Comparison of ENCODE assay signal across 16 mouse cellular contexts in the genomic region with DNA sequence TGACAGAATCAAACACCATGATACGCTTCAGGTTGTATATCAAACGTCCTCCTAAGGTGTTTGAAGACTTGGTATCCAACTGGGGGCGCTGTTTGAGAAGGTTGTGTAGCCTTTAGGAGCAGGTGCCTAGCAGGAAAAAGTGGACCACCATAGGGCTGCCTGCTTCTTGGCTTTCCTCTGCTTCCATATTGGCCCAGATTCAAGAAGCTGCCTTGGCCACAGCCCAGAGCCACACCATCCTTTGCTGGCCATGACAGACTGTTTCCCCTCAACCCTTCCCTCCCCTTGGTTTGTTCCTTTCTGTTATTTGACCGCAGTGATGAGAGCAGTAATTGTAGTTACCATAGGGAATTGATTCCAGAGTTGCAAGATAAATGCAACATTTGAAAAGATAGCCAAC. TPM values are rescaled to one million over a fixed set of nuclear protein-coding genes. Genes with fewer than 3 reads are reported as not detected.
DNase-seq lines count a peak whose midpoint lies in the region; ATAC-seq and TF ChIP-seq lines count a peak whose summit lies in the region.
"Had no signal": no experiment of that assay in that cellular context is flagged by ENCODE, and none has a peak within 500 bp of the region (broad histone marks: within the 10 kb centered on the region; RNA-seq: fewer than 3 reads in every experiment).

No protein-coding gene starts in this region.

- H3K4me3 ChIP-seq in kidney, adult 2 months (ENCODE audit: insufficient read depth, low read depth, low read length): no peak overlapping the region
- H3K4me3 ChIP-seq in stomach, postnatal 0 days (ENCODE audit: low read depth, low read length): no peak overlapping the region
- H3K4me3 ChIP-seq: erythroblast, embryonic 14.5 days; layer of hippocampus, adult 2 months; stomach, embryonic 15.5 days had no signal

- TF ChIP-seq CTCF in kidney, adult 2 months (conservative IDR thresholded peaks at IDR 0.05; ENCODE audit: insufficient read depth, insufficient read length, low read depth, low read length): no peak
- no peak for TF ChIP-seq CTCF in stomach, postnatal 0 days (IDR thresholded peaks at IDR 0.05; ENCODE audit: low read depth)

- TF ChIP-seq EP300 in stomach, postnatal 0 days (optimal IDR thresholded peaks at IDR 0.05): no peak

- H3K9ac ChIP-seq in stomach, postnatal 0 days (ENCODE audit: low read length): no peak overlapping the region
- H3K9ac ChIP-seq: liver, embryonic 14.5 days; stomach, embryonic 15.5 days had no signal

- H3K36me3 ChIP-seq in kidney, adult 2 months (ENCODE audit: control insufficient read depth, insufficient read depth, low read length): no peaks in the 10 kb centered on the region
- H3K36me3 ChIP-seq in stomach, postnatal 0 days (ENCODE audit: control insufficient read depth, insufficient read depth, low read length): no peaks in the 10 kb centered on the region
- H3K36me3 ChIP-seq: G1E; stomach, embryonic 15.5 days had no signal

- no peak for TF ChIP-seq POLR2A in kidney, adult 2 months (IDR thresholded peaks at IDR 0.05; ENCODE audit: low read depth, low read length)

- H3K27ac ChIP-seq in kidney, adult 2 months (ENCODE audit: insufficient read depth, low read depth, low read length): no peak overlapping the region
- H3K27ac ChIP-seq in stomach, postnatal 0 days (replicated peaks): no peak overlapping the region
- H3K27ac ChIP-seq: layer of hippocampus, adult 2 months; liver, embryonic 14.5 days; stomach, embryonic 15.5 days had no signal

- H3K4me1 ChIP-seq in kidney, adult 2 months (ENCODE audit: control insufficient read depth, insufficient read depth, low read length): no peaks in the 10 kb centered on the region
- no peaks in the 10 kb centered on the region for H3K4me1 ChIP-seq in stomach, postnatal 0 days (replicated peaks; ENCODE audit: control insufficient read depth, insufficient read depth)
- H3K4me1 ChIP-seq: stomach, embryonic 15.5 days had no signal

- peak; percentile 46 to 80 for DNase-seq in cerebellum, postnatal 4 days (ENCODE audit: low spot score in 2 of 2)
- DNase-seq in cerebellum, postnatal 36 days: no peak
- peak; percentile 51 for DNase-seq in kidney, adult 2 months
- DNase-seq in kidney, adult 11 months: no peak
- peak; percentile 27 for DNase-seq in right cerebral cortex, postnatal 4 days
- no peak for DNase-seq in right cerebral cortex, adult 2 months (ENCODE audit: low spot score in 2 of 2)
- DNase-seq in stomach, postnatal 0 days (ENCODE audit: low spot score): no peak
- DNase-seq in layer of hippocampus, adult 9-11 months: no peak
- DNase-seq: thymus, postnatal 4 days had no signal

- no peaks in the 10 kb centered on the region for H3K27me3 ChIP-seq in kidney, adult 2 months (replicated peaks; ENCODE audit: control insufficient read depth, insufficient read depth, low read length)
- no peaks in the 10 kb centered on the region for H3K27me3 ChIP-seq in stomach, postnatal 0 days (ENCODE audit: control insufficient read depth, insufficient read depth, low read length)
- H3K27me3 ChIP-seq: stomach, embryonic 15.5 days had no signal

- no peaks in the 10 kb centered on the region for H3K9me3 ChIP-seq in stomach, postnatal 0 days (ENCODE audit: control insufficient read depth, low read length)
- H3K9me3 ChIP-seq: stomach, embryonic 15.5 days had no signal

- ATAC-seq in stomach, postnatal 0 days (ENCODE audit: low FRiP score, low TSS enrichment): no peak

- no peak overlapping the region for H3K4me2 ChIP-seq in stomach, postnatal 0 days (replicated peaks; ENCODE audit: low read depth)
- H3K4me2 ChIP-seq: stomach, embryonic 15.5 days had no signal

- 74% methylated on average over 4 of the region's 4 CpGs for whole genome bisulfite sequencing in kidney, adult 2 months
- WGBS in stomach, postnatal 0 days: 68% methylated on average over 4 of the region's 4 CpGs

RNA-seq across cellular contexts. Expression of a gene that starts 31.5 kb away (rescaled TPM):
- 0.05 TPM in 1 of 2 replicates, not detected in the other for polyA plus RNA-seq in kidney, adult 2 months (2012; rRNA removed)
- not detected in 2 replicates for polyA plus RNA-seq in stomach, postnatal 0 days (2015; fragmentation: Nextera tagmentation; extraction: Ambion mirVana)
- polyA plus RNA-seq: erythroblast, embryonic 14.5 days; heart, postnatal 0 days; small intestine, adult 2 months had no signal

Comparison
In these comparisons a context has a peak if more than half of its experiments do, and no peak if none do; other contexts are left out.
1. DNase-seq: peak in cerebellum, postnatal 4 days (2 of 2), kidney, adult 2 months (single experiment) and right cerebral cortex, postnatal 4 days (single experiment); none in cerebellum, postnatal 36 days (0 of 2), kidney, adult 11 months (single experiment), right cerebral cortex, adult 2 months (0 of 2), stomach, postnatal 0 days (single experiment) and layer of hippocampus, adult 9-11 months (single experiment).